Mouse (Mus musculus) CH12F3 (cell line): ENCODE measurements around the gene Tubb2b.

ENCODE experiments used
- in situ Hi-C: fragments of 300-500 bp; cut with MboI; formaldehyde crosslinking; loops from 2 replicates; pipeline ENCODE4 v1.14.3; 2020; ENCODE audit warnings: low sequenced_read_pairs

Gene Tubb2b

GRCm38 (mm10) chr13:34143389-34143788 lies 13.1 kb upstream of the Tubb2b start:
- in situ Hi-C loops: no loop called here

DNA sequence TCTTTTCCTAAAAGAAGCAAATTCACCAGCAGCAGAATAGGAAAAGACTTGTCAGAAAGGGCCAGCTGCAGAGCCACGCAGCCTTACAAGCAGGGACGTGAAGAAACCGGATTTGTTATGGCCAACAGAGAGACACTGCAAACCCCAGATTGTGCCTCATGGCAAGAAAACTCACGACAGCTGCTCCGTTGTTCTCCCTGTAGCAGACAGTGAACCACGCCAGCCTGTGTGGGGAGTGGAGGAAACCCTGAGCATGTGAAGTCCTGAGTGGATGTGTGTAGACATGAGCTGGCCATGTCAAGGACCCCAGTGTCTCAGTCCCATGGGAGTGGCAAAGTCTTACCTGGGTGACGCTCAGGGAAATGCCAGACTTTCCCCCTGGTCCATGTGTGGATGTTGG lies 6.3 kb upstream of the Tubb2b start:
- in situ Hi-C loops: no loop called here

GRCm38 (mm10) chr13:34134276-34134675 lies 4.0 kb upstream of the Tubb2b start:
- in situ Hi-C loops: no loop called here

- in situ Hi-C loops: no loop called here
These were observed 3.2 kb upstream of the Tubb2b start for GRCm38 (mm10) chr13:34133326-34134071.

GRCm38 (mm10) chr13:34132875-34133274 lies 2.6 kb upstream of the Tubb2b start:
- in situ Hi-C loops: no loop called here

DNA sequence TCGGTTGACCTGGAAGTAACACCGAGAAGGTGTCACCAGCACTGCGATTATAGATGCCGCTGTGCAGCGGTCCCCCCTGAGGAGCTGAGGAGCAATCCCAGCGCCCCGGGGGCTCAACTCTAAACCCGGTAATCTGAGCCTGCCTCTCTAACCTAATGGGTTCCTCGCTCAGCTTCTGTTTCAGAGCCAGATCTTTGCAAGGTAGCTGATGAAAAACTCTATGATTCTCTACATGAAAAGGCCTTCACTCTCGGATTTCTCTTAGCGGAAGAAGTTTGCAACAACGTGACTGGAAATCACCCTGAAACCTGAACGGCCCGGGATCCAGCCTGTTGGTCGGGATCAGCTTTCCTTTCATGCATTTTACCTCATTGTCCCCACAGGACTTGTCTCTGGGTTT lies 2.0 kb upstream of the Tubb2b start:
- in situ Hi-C loops: no loop called here

- in situ Hi-C loops: no loop called here
These were observed 1.4 kb upstream of the Tubb2b start for GRCm38 (mm10) chr13:34131708-34132060.

DNA sequence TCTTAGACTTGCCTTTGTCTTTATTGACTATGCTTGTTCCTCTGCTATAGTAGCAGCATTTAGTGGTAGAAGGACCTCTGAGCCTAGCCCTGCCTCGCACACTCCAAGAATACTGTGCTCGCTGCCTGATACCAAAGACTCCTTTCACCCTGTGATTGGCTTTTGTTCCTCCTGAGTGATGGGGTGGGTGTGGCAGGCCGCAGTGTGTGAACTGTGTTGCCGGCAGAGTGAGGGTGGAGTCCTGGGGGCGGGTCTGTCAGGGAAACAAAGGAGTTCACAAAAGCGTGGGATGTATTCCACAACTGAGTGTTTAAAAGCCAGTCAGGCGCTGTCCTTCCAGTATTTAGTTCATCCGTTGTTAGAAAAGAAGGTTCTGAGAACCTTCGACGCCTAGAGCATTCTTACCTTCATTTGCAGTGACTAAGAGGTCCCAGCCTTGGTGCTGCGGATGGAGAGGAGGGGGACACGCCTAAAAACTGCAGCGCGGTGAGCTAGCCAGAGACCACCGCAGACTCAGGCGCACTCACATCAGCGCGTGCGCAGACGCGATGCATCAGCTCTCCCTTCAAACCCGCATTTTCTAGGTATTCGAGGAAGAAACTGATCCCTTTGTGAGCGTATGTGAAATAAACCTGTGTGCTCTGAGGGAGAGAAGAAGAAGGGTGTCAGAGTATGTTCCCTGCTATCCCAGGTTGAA lies 893 bp upstream of the Tubb2b start:
- in situ Hi-C loops: no loop called here

GRCm38 (mm10) chr13:34129485-34130225 lies 611 bp downstream of the Tubb2b start:
- in situ Hi-C loops: no loop called here

DNA sequence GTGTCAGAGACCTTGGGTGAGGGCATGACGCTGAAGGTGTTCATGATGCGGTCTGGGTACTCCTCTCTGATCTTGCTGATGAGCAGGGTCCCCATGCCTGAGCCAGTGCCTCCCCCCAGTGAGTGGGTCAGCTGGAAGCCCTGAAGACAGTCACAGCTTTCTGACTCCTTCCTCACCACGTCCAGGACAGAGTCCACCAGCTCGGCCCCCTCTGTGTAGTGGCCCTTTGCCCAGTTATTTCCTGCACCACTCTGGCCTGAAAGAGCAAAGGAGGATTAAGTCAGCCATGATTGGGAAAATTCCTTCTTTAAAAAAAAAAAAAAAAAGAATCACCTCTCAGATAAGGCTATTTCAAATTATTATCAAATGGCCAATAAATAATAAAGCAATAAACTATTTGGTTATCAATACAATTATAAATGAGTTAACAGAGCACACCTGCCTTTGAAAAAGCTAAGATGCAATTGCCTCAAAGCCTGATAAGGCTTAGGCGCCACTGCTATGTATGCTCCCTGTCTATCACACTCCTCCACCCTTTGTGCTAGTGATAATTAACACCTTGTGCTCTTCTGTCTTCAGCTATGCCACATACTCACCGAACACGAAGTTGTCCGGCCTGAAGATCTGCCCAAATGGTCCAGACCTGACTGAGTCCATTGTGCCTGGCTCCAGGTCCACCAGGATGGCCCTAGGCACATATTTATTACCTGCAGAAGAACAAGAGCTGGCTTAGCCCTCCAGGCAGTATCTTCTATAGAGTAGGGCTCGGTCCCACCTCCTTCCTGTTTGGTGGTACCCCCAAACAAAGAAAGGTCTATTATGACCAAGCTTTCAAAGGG lies 1.8 kb downstream of the Tubb2b start:
- in situ Hi-C loops: no loop called here

- in situ Hi-C loops: no loop called here
These were observed 4.6 kb downstream of the Tubb2b start for GRCm38 (mm10) chr13:34125711-34126110.

GRCm38 (mm10) chr13:34120536-34120935 lies 9.7 kb downstream of the Tubb2b start:
- in situ Hi-C loops: no loop called here

DNA sequence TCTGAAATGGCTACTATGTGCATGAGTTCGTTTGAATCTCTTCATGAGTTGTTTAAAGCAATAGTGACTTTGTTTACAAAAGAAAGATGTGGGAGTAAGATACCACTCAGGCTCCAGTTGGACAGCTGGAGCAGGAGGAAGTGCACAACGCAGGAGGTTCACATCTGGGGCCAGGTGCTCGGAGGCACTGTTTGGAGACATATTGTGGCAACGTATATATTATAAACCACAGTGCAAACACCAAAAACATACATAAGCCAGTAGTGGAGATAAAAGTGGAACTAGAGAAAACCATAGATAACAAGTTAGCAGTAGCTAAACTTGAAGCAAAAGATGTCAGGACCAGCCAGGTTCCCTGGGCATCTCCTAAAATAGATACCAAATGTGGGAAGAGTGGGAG lies 10.9 kb downstream of the Tubb2b start:
- in situ Hi-C loops: no loop called here

- in situ Hi-C loops: no loop called here
These were observed 11.4 kb downstream of the Tubb2b start for GRCm38 (mm10) chr13:34118816-34119215.

GRCm38 (mm10) chr13:34116508-34116907 lies 13.8 kb downstream of the Tubb2b start:
- in situ Hi-C loops: no loop called here

DNA sequence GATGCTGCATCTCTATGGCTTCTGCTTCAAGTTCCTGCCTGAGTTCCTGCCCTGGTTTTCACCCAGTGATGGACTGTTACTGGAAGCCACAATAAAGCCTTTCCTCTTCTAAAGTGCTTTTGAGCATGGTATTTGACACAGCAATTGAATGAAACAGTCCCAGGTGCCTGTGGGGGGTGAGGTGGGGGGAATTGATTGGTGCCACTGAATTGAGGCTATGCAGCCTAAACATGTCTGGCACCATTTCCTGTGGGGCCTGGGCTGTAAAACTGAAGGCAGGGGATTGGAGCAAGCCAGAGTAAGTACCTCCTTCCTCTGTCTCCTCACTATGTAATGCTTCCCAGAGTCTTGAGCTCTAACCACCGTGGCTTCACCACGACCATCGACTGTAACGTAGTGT lies 15.6 kb downstream of the Tubb2b start:
- in situ Hi-C loops: no loop called here

DNA sequence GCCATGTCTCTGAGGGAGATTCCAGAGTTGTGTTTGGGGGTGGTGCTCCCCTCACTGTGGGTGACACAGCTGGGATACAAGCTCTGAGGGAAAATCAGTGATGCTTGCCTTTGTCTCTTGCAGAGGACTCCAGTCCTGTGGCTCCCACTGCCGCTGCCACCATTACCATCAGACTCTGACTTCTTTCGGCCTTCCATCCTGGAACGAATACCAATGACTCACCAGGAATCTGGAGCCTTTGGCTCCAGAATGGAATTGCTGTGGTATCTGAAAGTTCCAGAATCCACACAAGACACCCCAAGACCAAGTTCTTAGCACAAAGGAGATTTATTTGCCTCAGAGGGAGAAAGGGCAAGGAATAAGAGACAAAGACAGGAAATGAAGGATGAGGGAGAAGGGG lies 17.2 kb downstream of the Tubb2b start:
- in situ Hi-C loops: no loop called here

DNA sequence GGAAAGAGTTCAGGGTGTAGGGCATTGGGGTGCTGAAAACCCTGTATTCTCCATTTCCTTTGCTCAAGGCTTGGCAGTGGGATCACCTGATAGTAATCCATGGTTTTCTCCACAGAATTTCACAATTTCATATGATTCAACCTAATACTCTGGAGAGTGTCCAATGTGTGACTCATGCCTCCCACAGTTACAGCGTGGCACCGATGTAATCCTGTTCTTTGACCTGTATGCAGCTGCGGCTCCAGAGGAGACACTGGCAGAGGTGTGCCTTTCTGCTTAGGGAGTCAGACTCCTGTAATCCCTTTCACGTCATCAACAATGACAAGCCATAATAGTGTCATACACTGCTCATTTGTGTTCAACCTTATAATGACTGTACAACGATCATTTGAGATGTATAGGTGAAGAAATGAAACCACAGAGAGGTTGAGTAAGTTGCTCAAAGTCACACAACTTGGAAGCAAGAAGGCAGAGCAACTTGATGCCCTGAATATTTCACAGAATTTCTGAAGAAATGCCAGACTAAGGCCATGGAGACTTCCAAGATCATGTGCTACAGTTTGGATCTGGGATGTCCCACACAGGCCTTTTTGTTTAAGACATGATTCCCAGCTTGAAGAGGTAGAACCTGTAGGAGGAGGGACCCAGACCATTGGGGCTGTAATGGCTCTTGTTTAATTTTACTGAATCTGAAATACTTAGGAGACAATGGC lies 17.7 kb downstream of the Tubb2b start:
- in situ Hi-C loops: no loop called here

GRCm38 (mm10) chr13:34111878-34112277 lies 18.4 kb downstream of the Tubb2b start:
- in situ Hi-C loops: no loop called here

DNA sequence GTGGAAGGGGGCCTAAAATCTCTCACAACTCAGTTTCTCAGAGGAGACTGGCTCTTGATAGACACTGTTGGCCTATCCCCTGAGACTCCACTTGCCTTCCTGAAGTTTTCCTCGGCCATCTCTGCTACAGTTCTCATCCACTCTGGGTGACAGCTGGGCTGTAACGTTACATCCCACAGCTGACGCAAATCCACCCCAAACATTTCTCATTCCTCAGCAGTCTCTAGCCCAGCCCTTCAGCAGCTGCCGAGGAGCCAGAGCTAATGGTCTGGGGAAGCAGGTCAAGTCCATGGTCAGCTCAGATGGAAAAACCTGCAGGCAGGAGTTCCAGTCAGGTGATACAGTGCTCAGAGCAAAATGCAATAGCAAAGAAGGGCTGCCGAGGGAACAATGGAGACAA lies 19.2 kb downstream of the Tubb2b start:
- in situ Hi-C loops: no loop called here
